Mouse (Mus musculus): ENCODE data around the gene Cdhr2. TPM values are rescaled to one million over a fixed set of nuclear protein-coding genes. Genes with fewer than 3 reads are reported as not detected.

Gene Cdhr2
- polyA plus RNA-seq, 1 experiment from 2014 or later, result 0.14 TPM

- DNase-seq (ENCODE audit: low spot score), result peak; percentile 59
Observed at GRCm38 (mm10) chr13:54692711-54693557, 8.3 kb upstream of the Cdhr2 start.

- DNase-seq (ENCODE audit: low spot score), result peak; percentile 100
Observed at GRCm38 (mm10) chr13:54693558-54694347, 7.5 kb upstream of the Cdhr2 start, which contains the start of gene Rnf44. TSS of gene Rnf44 (minus strand) at chr13:54693907.

GRCm38 (mm10) chr13:54694348-54695060, 6.8 kb upstream of the Cdhr2 start:
- no peak for DNase-seq (ENCODE audit: low spot score)

DNA sequence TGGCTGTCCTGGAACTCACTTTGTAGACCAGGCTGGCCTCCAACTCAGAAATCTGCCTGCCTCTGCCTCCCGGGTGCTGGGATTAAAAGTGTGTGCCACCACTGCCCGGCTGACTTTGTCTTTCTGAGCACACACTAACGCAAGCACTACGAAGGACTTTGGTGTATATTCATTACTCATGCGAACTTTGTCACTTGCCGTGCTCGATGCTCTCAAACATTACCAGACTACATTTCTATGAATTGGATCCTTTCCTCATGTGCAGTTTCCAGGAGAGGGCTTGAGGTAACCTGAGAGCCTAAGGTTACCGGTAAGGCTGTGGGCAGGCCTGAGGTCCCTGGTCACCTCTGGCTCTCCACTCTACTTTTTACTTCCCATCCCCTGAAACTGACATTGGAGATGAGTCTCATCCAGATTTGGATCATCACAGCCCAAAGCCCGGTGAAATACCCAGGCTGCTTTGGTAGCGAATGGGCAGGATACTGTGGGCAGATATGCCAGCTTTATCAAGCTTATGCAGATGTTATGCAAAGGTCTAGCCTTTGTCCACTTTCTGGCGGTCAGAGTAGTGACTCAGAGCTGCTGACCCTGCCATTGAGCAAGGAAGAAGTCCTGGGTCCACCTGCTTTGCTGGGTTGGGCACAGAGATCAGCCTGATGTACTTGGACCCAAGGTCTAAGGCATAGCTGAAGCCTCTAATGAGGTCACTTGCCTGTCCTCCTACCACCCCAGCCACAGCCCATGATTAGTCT, 5.6 kb upstream of the Cdhr2 start:
- no peak for DNase-seq (ENCODE audit: low spot score)

- DNase-seq (ENCODE audit: low spot score), result no peak
Observed at GRCm38 (mm10) chr13:54702507-54702906, 1.2 kb downstream of the Cdhr2 start.

DNA sequence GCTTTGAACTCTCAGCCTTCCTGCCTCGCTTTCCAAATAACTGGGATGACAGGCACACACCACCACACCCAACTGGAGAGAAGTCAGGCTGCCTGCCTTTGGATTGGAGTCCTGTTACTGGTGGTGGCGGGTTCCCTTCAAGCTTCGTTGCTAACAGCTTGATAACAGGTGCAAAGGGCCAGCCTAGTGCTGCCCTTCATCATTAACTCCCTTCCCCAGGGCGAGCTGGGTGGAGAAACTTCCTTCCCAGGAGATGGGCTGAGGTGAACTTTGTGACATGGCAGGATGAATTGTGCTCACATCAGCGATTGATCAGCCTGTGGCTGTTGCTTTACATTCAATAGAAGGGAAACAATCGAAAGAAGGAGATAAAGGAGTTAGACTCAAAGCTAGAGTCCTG, 3.6 kb downstream of the Cdhr2 start:
- no peak for DNase-seq (ENCODE audit: low spot score)

- no peak for DNase-seq (ENCODE audit: low spot score)
Observed at GRCm38 (mm10) chr13:54710866-54711265, 9.6 kb downstream of the Cdhr2 start.

GRCm38 (mm10) chr13:54714393-54714792, 13.1 kb downstream of the Cdhr2 start:
- DNase-seq (ENCODE audit: low spot score), result no peak

GRCm38 (mm10) chr13:54714996-54715395, 13.7 kb downstream of the Cdhr2 start:
- DNase-seq (ENCODE audit: low spot score), result no peak

- DNase-seq (ENCODE audit: low spot score), result peak; percentile 47
Observed at GRCm38 (mm10) chr13:54716916-54717315, 15.7 kb downstream of the Cdhr2 start.

DNA sequence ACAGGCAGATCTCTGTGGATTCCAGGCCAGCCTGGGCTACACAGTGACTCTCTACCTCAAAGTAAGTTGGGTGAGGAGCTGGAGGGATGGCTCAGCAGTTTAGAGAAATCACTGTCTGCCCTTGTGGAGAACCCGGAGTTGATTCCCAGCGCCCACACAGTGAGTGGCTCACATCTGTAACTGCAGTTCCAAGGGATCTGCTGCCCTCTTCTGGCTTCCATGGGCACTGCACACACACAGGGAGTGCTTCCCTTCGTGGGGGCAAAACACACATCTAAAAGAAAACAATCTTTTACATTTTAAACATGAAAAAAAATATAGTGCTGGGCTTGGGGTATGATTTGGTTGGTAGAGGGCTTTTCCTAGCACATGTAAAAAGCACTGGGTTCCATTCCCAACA, 21.9 kb downstream of the Cdhr2 start:
- DNase-seq (ENCODE audit: low spot score), result no peak

GRCm38 (mm10) chr13:54726131-54726530, 24.9 kb downstream of the Cdhr2 start:
- DNase-seq (ENCODE audit: low spot score), result no peak

DNA sequence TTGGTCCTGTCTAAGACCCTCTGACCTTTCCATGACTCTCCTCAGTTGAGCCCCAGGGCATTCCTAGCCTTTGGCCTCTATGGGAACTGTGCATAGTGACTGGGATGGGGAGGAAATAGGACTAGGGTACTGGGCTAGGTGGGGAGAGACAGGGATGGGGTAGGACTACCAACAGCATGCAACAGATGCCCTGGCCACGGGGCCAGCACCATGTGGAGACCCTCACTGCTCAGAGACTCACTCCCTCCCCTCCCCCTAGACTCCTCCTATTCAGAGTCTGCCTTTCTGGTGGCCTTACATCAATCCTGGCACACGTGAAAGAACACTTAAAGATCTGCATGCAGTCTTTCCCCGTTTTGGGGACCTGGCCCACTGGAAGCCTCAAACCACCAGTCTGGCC, 35.7 kb downstream of the Cdhr2 start:
- DNase-seq (ENCODE audit: low spot score), result no peak

DNA sequence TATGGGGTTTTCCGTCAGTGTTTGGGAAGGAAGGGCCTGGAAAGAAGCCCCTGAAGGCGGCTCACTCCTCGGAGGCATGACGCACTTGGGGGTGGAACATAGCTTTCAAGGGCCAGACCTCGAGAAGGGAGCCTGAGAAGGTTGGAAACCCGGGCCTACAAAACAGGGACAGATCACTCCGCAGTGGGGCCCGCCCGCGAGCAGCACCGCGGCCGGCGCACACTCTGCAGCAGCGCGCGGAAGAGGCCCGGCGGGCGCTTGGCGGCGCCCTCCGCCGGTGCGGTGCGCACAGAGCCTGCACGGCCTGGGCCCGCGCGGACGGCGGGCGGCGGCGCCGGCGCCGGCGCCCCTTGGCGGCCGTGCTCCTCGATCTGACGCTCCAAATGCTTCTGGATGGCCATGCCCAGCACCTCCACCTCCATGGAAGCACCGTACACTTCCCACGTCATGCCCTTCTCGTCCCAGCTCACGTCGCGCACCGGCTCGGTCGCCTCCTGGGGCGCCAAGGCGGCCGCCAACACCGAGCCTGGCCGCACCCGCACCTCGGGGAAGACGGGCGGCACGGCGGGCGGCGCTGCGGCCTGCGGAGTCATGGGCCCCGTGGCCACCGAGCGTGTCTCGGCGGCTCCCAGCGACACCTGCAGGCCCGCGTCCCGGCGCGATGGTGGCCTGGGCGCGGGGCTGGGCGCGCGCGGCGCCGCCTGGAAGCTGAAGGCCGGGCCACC, 36.4 kb downstream of the Cdhr2 start:
- no peak for DNase-seq (ENCODE audit: low spot score)

DNA sequence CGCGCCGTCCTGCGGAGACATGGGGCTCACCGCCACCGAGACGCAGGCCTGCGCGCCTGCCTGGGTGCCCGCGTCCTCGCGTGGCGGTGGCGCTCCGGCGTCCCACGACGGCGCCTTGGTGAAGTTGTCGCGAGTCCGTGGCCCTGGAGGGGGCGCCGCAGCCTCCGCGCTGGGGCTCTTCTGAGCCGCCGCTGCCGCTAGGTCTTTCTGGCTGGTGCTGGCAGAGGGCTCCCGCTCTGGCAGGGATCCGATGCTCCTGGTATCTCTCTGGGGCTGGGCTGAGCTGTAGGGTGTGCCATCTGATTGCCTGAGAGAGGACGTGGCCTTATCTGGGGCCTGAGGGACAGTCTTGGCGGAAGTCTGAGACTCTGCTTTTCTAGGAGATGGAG, 36.9 kb downstream of the Cdhr2 start:
- DNase-seq (ENCODE audit: low spot score), result no peak

- no peak for DNase-seq (ENCODE audit: low spot score)
Observed at GRCm38 (mm10) chr13:54746110-54746509, 44.8 kb downstream of the Cdhr2 start.

DNA sequence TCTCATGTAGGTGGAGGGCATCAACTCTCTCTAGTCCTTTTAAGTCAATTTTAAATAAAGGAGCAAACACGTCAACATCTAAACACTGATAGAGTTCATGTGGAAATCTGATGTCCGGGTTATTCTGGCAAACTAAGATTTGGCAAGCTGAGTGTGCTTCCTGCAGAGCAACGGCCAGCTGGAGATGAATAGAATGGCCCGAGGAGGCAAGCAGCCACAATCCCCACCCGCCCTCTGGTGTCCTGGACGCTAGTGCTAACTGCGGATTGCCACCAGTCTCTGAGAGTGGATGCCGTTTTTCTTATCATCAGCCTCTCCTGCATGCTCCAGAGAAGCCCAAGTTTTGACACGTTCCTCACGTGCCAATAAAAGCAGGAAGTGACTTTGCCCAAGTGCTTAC, 45.6 kb downstream of the Cdhr2 start:
- DNase-seq (ENCODE audit: low spot score), result no peak

- DNase-seq (ENCODE audit: low spot score), result no peak
Observed at GRCm38 (mm10) chr13:54748190-54748589, 46.9 kb downstream of the Cdhr2 start.

GRCm38 (mm10) chr13:54748721-54749060, 47.4 kb downstream of the Cdhr2 start:
- no peak for DNase-seq (ENCODE audit: low spot score)

DNA sequence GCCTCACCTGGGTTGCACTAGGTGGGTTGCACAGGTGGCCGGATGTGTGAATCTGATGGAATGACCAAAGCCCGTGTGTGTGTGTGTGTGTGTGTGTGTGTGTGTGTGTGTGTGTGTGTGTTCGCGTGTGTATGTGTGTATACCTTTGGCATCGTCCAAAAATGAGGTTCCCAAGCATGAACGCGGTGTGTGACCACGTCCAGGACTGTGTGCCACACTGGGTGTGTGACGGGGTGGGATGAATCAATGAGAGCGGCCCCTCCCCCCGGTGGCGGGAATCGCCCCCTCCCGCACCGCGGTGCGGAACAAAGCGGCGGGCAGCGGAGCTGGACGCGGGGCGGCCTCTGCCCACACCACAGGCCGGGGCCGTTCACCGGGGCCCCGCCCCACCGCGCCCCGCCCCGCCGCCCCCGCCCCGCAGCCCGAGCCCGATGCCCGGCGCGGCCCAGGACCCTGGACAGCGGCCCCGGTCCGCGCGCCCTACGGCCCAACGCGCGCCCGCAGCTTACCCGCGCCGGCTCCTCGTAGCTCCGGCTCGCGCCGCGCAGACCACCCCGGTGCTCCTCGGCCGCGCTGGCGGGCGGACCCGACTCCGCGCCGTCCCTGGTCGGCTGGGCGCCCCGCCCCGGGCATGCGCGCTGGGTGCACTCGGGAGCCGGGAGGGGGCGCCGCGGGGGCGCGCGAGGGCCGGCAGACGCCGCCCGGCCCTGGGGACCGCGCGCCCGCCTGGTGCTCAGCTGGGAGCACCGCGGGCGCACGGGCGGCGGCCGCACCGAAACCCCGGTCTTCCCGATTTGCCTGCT, 48.0 kb downstream of the Cdhr2 start:
- DNase-seq (ENCODE audit: low spot score), result no peak

Measured in thymus, postnatal 0 days (tissue).